Mouse (Mus musculus) heart, embryonic 10.5 days (tissue): ENCODE data around the gene Lix1l. TPM values are rescaled to one million over a fixed set of nuclear protein-coding genes. Genes with fewer than 3 reads are reported as not detected.

Experiments used
- DNase-seq: peaks from one replicate; pipeline ENCODE4 v3.0.0-alpha.2; 2017; ENCODE audit warnings: low spot score
- H3K27ac ChIP-seq: fragments of 300-500 bp; sonication (generic); 2 replicates; pipeline ENCODE4 v1.5.1; 2016; ENCODE audit warnings: mild to moderate bottlenecking
- H3K27me3 ChIP-seq: fragments of 300-500 bp; sonication (generic); 2 replicates; pipeline ENCODE4 v1.6.1; 2016; ENCODE audit warnings: mild to moderate bottlenecking; ENCODE audit not compliant: poor library complexity, insufficient read depth, severe bottlenecking
- H3K36me3 ChIP-seq: fragments of 300-500 bp; sonication (generic); 2 replicates; pipeline ENCODE4 v1.6.1; 2016; ENCODE audit warnings: mild to moderate bottlenecking, moderate library complexity
- H3K4me1 ChIP-seq: fragments of 300-500 bp; sonication (generic); 2 replicates; pipeline ENCODE4 v1.6.1; 2016; ENCODE audit warnings: mild to moderate bottlenecking
- H3K4me3 ChIP-seq: fragments of 300-500 bp; sonication (generic); 2 replicates; pipeline ENCODE4 v1.5.1; 2016; ENCODE audit warnings: mild to moderate bottlenecking, moderate library complexity
- H3K9me3 ChIP-seq: fragments of 300-500 bp; sonication (generic); 2 replicates; pipeline ENCODE4 v1.6.1; 2016; ENCODE audit warnings: mild to moderate bottlenecking, moderate library complexity
- WGBS: fragments of 180-500 bp; shearing (Covaris S2); methylation state at CpG from one replicate; pipeline ENCODE4 v1.1.7; 2016; 5-methylcytosine and 5-hydroxymethylcytosine counted together
- polyA plus RNA-seq: library from polyadenylated mRNA; unstranded; fragments of >200 nt; fragmentation: Nextera tagmentation; extraction: Ambion mirVana; gene quantifications from 2 replicates; pipeline ENCODE4 v1.2.1, GENCODE M21; 2016

The Lix1l gene
- polyA plus RNA-seq, 1 experiment from 2014 or later: 4.8 TPM

DNA sequence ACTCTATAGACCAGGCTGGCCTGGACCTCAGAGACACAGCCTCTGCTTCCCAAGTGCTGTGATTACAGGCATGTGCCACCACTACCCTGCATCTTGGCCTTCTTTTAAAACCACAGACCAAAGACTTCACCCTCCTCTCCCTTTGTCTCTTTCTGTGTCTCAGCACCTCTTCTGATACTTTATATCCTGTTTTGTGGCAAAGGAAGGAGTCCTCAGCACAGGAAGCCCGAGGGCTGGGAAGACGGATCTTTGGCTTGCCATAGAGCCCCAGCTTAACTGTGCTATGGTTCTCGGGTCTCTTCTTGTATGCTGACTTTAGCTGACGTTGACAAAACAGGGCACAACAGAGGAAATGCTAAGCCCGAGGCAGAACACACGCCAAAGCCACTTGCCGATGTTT, 30.3 kb upstream of the Lix1l start:
- H3K4me1 ChIP-seq: peaks cover 61% of the 10 kb centered on the region
- H3K9me3 ChIP-seq: no peaks in the 10 kb centered on the region
- H3K27ac ChIP-seq: peak overlapping the region; percentile 60; the same call in 1 of the 2 replicates
- DNase-seq: no peak
- WGBS: 66% methylated on average over 7 of the region's 7 CpGs
- H3K27me3 ChIP-seq: no peaks in the 10 kb centered on the region
- H3K36me3 ChIP-seq: no peaks in the 10 kb centered on the region
- no peak overlapping the region for H3K4me3 ChIP-seq

DNA sequence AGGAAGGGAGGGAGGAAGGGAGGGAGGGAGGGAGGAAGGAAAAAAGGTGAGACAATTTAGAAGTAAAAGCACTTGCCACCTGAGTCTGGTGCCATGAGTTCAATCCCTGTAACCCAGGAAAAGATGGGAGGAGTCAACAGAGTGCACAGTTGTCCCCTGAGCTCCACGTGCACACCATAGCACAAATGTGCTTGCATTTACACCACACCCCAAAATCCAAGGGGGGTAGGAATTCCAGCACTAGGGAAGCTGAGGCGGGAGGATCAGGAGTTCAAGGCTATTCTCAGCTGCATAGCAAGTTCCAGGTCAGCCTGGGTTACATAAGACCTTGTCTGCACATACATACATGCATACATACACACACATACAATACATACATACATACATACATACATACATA, 29.6 kb upstream of the Lix1l start:
- Histone ChIP-seq H3K36me3 (no peaks in the 10 kb centered on the region), H3K9me3 (no peaks in the 10 kb centered on the region), H3K27me3 (no peaks in the 10 kb centered on the region), H3K4me3 (no peak overlapping the region), H3K27ac (0 out of 2 replicates have a peak overlapping the region, but pooled peaks have one; percentile 60), H3K4me1 (peaks cover 64% of the 10 kb centered on the region)
- whole genome bisulfite sequencing: 78% methylated on average over 2 of the region's 2 CpGs
- DNase-seq: no peak

DNA sequence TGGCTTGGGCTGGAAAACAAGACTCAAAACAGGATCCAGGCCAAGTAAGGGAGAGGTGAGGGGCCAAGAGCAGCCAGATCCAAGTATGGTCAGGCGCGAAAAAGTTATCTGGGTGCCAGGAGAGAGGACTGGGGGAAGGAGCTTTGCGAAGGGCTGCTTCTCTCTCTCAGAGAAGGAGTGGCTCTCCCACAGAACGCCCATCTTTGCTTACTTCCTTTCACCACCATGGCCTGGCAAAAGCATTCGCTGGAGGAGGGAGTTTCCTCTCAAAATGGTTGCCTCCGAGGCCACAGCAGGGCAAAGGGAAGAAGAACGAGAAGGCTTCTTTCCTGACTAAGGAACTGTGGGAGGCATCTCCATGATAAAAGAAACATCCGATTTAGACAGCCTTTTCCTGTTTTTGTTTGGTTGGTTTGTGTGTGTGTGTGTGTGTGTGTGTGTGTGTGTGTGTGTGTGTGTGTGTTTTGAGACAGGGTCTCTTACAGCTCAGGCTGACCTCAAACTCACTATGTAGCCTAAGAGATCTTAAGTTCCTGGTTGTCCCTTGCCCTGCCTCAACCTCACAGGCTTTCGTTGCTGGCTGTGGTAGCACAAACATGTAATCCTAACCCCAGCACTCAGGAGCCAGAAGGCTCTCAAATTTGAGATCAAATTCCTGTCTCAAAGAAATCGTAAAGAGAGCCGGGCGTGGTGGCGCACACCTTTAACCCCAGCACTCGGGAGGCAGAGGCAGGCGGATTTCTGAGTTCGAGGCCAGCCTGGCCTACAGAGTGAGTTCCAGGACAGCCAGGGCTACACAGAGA, 28.9 kb upstream of the Lix1l start:
- Histone ChIP-seq H3K27ac (peak overlapping the region; percentile 79), H3K36me3 (no peaks in the 10 kb centered on the region), H3K27me3 (no peaks in the 10 kb centered on the region), H3K4me3 (no peak overlapping the region), H3K9me3 (no peaks in the 10 kb centered on the region), H3K4me1 (peaks cover 66% of the 10 kb centered on the region)
- WGBS: 68% methylated on average over 16 of the region's 16 CpGs
- no peak for DNase-seq

DNA sequence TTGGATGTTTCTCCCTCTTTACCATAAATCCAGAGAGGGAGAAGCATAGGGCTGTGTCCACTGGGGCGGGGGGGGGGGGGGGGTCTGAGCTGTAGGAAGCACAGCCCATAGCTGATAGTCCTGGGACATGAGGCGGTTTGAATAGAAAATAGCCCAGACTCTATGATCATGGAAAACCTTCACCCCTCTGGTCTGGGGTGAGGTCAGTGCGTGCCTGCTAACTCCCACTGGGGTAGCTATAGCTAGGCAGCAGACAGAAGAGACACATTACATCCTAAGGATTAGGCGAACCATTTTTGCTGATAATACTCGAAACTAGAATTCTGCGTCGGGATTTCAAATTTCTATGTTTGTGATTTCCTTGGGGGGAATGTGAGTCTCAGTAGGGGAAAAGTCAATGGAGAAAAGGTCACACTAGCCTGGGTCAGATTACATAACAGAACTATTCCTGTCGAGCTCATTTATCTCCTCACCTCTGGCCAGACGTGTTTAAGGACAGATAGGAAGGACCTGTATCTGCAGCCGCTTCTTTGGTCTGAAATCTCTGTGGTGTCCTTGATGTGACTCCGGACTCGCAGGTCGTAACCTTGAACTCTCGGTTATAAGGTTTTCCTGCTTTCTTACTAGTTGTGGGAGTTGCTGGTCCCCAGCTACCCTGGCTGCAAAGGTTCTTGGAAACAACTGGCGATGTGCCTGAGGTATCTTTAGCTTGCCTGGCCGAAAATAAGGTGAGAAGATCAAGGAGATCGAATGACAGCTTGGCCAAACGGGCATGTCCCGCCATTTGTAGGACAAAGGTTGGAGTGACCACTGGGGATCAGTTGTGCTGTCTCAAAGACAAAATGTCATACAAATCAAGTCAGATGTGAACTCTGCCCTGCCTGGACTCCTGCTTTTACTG, 27.1 kb upstream of the Lix1l start:
- DNase-seq: no peak
- H3K9me3 ChIP-seq: no peaks in the 10 kb centered on the region
- WGBS: 48% methylated on average over 19 of the region's 19 CpGs
- no peak overlapping the region for H3K4me3 ChIP-seq
- H3K27me3 ChIP-seq: no peaks in the 10 kb centered on the region
- no peaks in the 10 kb centered on the region for H3K36me3 ChIP-seq
- peaks cover 74% of the 10 kb centered on the region for H3K4me1 ChIP-seq
- H3K27ac ChIP-seq: peak overlapping the region; percentile 75

DNA sequence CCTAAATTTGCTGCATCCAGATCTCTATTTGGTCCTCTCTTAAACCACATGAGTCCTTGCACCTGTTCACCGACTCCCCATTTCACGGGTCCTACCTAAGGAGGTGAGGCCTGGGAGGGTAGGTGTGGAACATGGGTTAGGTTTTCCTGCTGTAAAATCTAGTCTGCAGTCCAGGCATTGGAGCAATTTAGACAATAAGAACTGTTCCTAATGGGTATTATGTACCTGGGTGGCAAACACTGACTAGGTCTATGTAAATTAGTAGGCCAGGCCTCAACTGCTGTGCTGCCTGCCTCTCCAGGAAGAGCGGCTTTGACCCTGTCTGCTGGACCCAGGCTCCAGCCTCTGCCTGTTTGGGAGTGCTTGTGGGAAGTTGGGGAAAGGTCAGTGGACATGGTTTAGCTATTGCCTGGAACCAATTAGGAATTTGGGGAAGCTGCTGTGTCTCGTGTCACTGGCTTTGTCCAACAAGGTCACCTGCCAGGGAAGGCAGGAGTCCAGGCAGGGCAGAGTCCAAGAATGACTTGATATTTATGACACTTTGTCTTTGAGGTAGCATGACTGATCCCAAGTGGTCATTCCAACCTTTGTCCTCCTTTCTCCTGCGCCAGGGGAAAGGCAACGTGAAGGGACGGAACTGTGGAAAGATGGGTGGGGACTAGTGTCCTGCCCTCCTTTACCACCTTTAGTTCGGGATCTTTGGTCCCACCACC, 25.5 kb upstream of the Lix1l start:
- H3K4me1 ChIP-seq: peaks cover 70% of the 10 kb centered on the region
- no peaks in the 10 kb centered on the region for H3K27me3 ChIP-seq
- WGBS: 82% methylated on average over 8 of the region's 8 CpGs
- no peak for DNase-seq
- H3K27ac ChIP-seq: peak overlapping the region; percentile 92
- no peaks in the 10 kb centered on the region for H3K9me3 ChIP-seq
- H3K4me3 ChIP-seq: peak overlapping the region; percentile 41; the same call in 1 of the 2 replicates
- H3K36me3 ChIP-seq: no peaks in the 10 kb centered on the region

DNA sequence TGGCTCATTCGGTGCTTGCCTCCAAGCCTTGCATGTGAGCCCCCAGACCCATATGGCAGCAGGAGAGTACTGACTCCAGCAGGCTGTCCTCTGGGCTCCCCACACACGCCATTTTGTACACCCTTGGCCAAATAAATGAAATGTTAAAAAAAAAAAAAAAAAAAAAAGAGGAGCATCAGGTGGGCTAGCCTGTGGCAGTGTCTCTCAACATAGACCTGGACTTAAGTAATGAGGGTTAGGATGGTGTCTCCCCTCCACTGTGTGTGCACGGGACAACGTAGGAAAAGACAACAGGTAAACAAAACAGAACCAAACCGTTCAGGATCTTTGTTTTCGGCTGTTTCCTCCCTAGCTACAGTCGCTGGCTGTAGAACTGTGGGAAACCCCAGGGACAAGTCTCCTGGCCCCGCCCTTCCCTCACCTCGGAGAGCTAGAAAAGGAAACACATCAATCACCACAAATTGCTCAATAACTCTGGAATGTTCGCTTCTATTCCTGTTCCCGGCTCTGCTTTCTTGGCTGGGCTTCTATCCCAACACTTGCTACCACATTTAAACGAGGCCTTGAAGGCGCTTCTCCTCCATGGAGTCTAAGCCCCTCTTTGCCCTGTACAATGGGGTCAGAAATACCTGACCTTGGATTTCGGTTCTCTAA, 24.8 kb upstream of the Lix1l start:
- WGBS: 34% methylated on average over 14 of the region's 14 CpGs
- Histone ChIP-seq H3K27ac (peak overlapping the region; percentile 92), H3K36me3 (no peaks in the 10 kb centered on the region), H3K27me3 (no peaks in the 10 kb centered on the region), H3K9me3 (no peaks in the 10 kb centered on the region), H3K4me1 (peaks cover 74% of the 10 kb centered on the region), H3K4me3 (peak overlapping the region; percentile 41)
- no peak for DNase-seq

DNA sequence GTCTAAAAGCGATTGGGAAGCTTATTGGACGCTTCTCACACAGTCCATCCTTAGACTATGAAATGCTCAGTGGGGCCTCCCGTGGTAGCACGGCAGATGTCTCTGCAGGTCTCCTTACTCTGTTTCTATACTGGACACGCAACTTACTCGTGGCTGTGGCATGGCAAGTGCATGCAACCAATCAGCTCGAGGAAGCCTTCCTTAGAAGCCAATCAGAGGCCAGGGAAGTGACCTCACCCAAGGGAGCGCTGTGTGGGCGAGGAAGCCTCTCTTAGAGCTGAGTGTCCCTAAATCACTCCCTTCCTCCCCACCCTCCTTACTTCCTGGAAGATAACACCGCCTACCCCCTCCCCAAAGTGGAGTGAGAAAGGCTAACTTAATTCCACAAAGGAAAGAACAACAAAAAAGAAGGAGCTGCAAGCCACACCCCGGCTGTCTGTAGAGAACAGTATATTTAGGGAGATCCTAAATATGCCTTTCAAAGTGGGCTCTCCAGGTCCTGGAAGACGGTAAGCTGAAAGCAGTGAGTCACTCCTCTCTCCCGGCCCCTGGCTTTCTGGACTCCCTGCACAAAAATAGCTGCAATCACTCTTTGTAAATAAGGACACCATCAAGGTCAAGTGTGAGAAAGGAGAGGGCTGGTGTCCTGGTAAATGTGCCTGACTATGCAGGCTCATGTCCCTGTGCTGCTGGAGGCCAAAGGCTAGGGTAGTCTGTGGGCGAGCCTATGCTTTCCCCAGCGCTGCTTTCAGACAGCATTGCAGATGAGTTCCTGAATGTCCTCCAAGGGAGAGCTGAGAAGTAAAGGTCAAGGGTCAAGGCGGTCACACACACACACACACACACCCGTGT, 24.0 kb upstream of the Lix1l start, which contains the start of gene Gm16253:
Gene Gm16253, plus strand, starts transcription at position 295 of the 852 bp plus-strand sequence.
- peaks cover 73% of the 10 kb centered on the region for H3K4me1 ChIP-seq
- H3K27ac ChIP-seq: peak within 1 kb of the TSS; percentile 92
- H3K27me3 ChIP-seq: no peaks in the 10 kb centered on the region
- WGBS: 16% methylated on average over 17 of the region's 17 CpGs
- peak within 1 kb of the TSS; percentile 41 for H3K4me3 ChIP-seq
- H3K36me3 ChIP-seq: no peaks in the 10 kb centered on the region
- no peaks in the 10 kb centered on the region for H3K9me3 ChIP-seq
- peak; percentile 97 for DNase-seq

DNA sequence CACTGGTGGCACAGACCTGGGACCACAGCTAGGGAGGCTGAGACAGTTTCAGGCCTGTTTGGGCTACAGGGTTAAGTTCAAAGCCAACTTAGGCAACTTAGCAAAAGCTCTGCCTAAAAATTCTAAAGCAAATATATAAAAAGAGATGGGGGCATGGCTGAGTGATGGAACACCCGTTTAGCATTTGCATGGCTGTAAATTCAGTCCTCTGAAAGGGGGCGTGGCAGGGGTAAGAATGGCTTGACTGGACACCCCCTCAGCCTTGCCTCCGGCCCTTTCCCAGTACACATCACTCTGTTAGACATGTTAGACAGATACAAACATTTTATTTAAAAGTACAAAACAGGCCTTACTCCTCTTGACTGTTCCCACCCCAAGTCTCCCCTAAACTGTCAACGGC, 23.4 kb upstream of the Lix1l start:
- Histone ChIP-seq H3K9me3 (no peaks in the 10 kb centered on the region), H3K27ac (peak overlapping the region; percentile 92), H3K27me3 (no peaks in the 10 kb centered on the region), H3K36me3 (no peaks in the 10 kb centered on the region), H3K4me1 (peaks cover 71% of the 10 kb centered on the region), H3K4me3 (peak overlapping the region; percentile 41)
- DNase-seq: no peak
- 77% methylated on average over 4 of the region's 4 CpGs for WGBS

DNA sequence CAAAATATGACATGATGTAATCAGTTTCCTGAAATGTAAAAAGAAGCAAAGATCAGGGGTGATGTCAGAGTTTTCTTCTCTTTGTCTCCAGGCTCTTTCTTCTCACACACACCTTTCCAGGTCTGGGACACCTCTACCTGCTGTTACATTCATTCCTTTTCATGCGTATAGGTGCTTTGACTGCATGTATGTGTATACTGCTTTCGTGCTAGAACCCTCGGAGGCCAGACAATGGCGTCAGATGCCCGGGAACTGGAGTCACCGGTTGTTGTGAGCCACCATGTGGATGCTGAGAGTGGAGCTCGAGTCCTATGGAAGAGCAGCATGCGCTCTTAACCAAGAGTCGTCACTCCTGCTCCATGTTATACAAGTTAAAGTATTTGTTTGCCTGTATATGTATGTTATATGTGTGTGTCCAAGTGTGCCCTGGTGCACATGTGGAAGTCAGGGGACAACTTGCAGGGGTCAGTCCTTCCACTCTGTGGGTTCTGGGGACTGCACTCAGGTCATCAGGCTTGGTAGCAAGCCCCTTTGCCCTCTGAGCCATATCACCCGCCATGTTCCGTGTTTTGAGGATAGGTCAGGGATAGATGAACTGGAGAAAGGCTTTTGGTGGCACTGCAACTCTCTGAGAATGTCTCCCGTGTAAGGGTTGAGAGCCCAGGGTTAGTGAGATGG, 22.2 kb upstream of the Lix1l start:
- Histone ChIP-seq H3K27ac (peak overlapping the region; percentile 81), H3K36me3 (peaks cover 1% of the 10 kb centered on the region; the same call in 1 of the 2 replicates), H3K27me3 (no peaks in the 10 kb centered on the region), H3K4me1 (peaks cover 66% of the 10 kb centered on the region), H3K9me3 (no peaks in the 10 kb centered on the region), H3K4me3 (no peak overlapping the region)
- no peak for DNase-seq
- WGBS: 81% methylated on average over 12 of the region's 12 CpGs

DNA sequence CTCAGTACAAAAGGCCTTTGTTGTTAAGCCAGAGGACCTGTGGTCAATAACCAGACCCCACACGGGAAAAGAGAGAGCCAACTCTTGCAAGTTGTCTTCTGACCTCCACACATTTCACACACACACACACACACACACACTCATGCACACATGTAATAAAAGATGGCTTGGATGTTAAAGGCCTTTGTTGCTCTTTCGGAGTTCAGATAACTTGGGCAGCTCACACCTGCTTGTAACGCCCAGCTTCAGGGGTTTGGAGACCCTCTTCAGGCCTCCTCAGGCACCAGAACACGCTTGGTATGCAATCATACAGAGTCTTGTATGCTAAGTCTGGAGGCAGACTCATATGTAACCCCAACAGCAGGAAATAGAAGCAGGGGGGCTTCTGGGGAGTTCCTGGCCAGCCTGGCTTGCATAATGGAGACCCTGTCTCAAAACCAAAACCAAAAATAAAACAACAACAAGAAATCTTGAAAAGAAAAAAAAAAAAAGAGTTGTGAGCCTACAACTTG, 21.7 kb upstream of the Lix1l start:
- Histone ChIP-seq H3K27ac (peak overlapping the region; percentile 81), H3K4me1 (peaks cover 60% of the 10 kb centered on the region), H3K36me3 (peaks cover 3% of the 10 kb centered on the region; the same call in 1 of the 2 replicates), H3K4me3 (no peak overlapping the region), H3K27me3 (no peaks in the 10 kb centered on the region), H3K9me3 (no peaks in the 10 kb centered on the region)
- 76% methylated on average over 4 of the region's 4 CpGs for WGBS
- no peak for DNase-seq

DNA sequence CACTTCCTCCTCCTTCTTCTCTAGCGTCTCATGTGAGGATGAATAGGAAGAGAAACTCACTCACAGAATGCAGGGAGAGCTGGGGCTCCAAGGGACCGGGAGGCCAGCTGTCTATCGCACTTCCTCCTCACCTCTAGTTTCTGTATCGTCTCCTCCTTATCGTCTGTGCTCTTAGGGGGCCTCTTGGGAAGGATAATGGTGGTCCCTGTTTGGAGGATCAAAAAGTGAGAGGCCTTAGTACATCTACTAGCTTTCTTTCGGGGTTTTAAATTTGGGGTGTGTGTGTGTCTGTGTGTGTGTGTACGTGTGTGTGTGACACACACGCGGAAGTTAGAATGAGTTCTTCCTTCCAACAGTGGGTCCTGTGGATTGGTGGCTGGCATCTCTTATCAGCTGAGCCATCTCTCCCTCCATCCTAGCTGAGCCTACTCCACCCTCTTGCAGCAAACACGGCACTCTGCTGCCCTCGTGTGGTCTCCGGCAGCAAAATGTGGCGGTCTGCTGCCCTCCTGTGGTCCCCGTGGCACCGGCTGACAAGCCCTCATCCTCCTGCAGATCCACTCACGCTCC, 21.0 kb upstream of the Lix1l start:
- Histone ChIP-seq H3K4me1 (peaks cover 56% of the 10 kb centered on the region), H3K27me3 (no peaks in the 10 kb centered on the region), H3K4me3 (peak overlapping the region; percentile 51), H3K9me3 (no peaks in the 10 kb centered on the region), H3K27ac (peak overlapping the region; percentile 81), H3K36me3 (peaks cover 3% of the 10 kb centered on the region; the same call in 1 of the 2 replicates)
- DNase-seq: peak; percentile 94
- 7% methylated on average over 16 of the region's 16 CpGs for WGBS
